Mouse (Mus musculus): ENCODE measurements at regions not wholly inside any gene's neighbourhood (a gene's known extent, or its start where the extent isn't known, plus 50 kb on each side); places are given as distances from the start of the nearest gene placed in this dataset.

DNA sequence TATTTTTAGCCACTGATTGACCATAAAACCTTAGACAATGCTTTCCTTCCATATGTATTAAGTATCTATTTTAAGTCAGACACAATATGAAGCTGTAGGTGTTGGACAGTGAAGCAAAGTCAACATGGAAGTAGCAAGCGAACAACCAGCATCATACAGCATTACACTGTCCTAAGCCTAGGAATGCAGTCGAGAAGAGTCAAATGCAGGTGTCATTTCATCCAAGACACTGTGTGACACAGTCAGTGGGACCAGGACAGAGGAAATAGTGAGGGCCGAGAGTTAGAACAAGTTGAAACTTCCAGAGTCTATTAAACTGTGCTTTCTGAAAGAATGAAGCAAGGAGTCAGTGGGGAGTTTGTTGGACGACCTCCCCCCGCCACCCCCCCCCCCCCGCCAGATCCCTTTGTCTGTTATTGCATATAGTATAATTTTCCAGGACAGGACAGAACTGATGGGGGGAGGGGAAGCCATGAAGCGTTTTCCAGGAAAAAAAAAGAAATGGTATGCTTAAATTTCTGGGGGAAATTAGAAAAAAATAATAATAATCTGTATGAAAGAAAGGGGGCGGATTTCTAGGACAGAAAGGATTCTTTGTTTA lies 559.9 kb downstream of the Rps29 start:
- Histone ChIP-seq H3K4me2 (no peak overlapping the region), H3K27me3 (replicated peaks) (no peaks in the 10 kb centered on the region), H3K27ac (replicated peaks) (no peak overlapping the region), H3K36me3 (no peaks in the 10 kb centered on the region), H3K4me1 (peaks cover 12% of the 10 kb centered on the region), H3K9me3 (replicated peaks) (no peaks in the 10 kb centered on the region), H3K4me3 (replicated peaks) (no peak overlapping the region), H3K9ac (replicated peaks) (no peak overlapping the region)
- WGBS = 52% methylated on average over 8 of the region's 8 CpGs
- peak; percentile 50; the same call in 1 of the 2 replicates for ATAC-seq (ENCODE audit: low FRiP score)

DNA sequence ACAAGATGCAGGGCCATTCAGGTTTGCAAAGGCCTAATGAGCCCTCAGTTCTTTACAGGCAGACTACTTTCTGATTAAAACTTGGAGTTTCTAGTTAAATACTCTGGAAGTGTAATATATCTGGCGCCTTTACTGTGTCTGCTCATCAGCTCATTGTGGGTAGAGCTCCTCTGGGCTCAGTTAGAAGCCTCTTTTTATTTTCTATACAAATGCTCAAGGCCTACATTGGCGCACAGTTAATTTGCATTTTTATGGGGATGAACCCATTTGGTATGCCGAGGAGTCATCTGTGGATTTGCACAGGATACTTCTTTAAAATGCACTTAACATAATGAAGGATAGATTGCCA lies 573.5 kb downstream of the Rps29 start:
- no peak overlapping the region for H3K4me3 ChIP-seq (replicated peaks)
- no peaks in the 10 kb centered on the region for H3K9me3 ChIP-seq (replicated peaks)
- H3K27ac ChIP-seq (replicated peaks) = peak overlapping the region; percentile 45; the same call in 1 of the 2 replicates
- no peak overlapping the region for H3K9ac ChIP-seq (replicated peaks)
- H3K4me2 ChIP-seq = no peak overlapping the region
- ATAC-seq (ENCODE audit: low FRiP score) = peak; percentile 83
- H3K27me3 ChIP-seq (replicated peaks) = no peaks in the 10 kb centered on the region
- WGBS = 29% methylated on average over 3 of the region's 3 CpGs
- H3K36me3 ChIP-seq = no peaks in the 10 kb centered on the region
- peaks cover 13% of the 10 kb centered on the region for H3K4me1 ChIP-seq

DNA sequence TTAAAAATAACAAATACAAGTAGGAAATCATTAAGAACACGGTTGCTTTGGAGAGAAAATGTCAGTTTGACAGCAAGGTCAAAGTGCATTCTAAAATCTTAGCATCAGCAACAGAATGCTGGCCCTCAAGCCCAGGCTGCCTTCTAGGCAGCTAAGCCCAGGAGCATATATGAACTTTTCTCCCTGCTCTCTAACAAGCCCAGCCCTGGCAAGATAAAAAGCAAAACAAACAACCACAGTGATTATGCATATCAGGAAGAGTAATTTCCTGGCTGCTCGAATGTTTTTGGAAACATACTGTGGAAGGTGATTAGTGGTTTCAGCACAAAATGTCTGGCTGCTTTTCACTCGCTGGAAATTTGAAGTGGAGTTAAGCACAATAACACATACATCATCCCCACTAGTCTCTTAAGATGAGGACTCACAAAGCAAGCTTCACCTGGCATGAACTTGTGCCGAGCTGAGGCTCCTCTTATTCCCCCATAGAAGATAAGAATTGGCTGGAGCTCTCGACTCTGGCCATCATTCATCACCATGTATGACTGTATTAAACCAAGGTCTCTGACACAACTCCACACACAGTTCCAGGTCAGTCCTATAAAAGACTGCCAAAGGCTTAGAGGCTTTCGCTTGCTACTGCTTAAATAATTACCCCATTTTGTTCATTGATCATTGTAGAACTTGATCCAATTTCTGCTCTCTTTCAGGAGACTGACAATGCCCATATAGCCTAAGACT lies 574.0 kb downstream of the Rps29 start:
- Histone ChIP-seq H3K36me3 (no peaks in the 10 kb centered on the region), H3K4me2 (no peak overlapping the region), H3K27me3 (replicated peaks) (no peaks in the 10 kb centered on the region), H3K9me3 (replicated peaks) (no peaks in the 10 kb centered on the region), H3K9ac (replicated peaks) (no peak overlapping the region), H3K27ac (replicated peaks) (peak overlapping the region; percentile 45; the same call in 1 of the 2 replicates), H3K4me3 (replicated peaks) (no peak overlapping the region), H3K4me1 (peaks cover 13% of the 10 kb centered on the region)
- peak; percentile 21; the same call in 1 of the 2 replicates for ATAC-seq (ENCODE audit: low FRiP score)
- WGBS = 40% methylated on average over 6 of the region's 6 CpGs

DNA sequence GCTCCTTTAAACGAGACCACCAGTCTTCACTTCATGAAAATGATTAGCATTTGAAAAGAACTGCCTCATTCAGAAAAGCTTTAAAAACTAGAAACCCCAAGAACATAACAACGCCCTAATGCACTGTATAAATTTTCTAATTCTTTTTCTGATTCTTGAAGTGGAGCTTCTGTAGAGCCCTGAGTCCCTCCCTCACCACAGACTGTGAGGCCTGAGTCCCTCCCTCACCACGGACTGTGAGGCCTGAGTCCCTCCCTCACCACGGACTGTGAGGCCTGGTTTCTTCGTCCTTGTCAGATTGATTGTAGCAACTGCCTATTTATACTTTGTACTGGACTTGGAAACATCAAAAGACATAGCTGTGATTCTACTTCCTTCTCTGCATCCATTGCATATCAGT lies 579.1 kb downstream of the Rps29 start:
- Histone ChIP-seq H3K4me1 (peaks cover 13% of the 10 kb centered on the region), H3K27ac (replicated peaks) (no peak overlapping the region), H3K9me3 (replicated peaks) (no peaks in the 10 kb centered on the region), H3K36me3 (no peaks in the 10 kb centered on the region), H3K4me2 (no peak overlapping the region), H3K9ac (replicated peaks) (no peak overlapping the region), H3K4me3 (replicated peaks) (no peak overlapping the region), H3K27me3 (replicated peaks) (no peaks in the 10 kb centered on the region)
- WGBS = 30% methylated on average over 5 of the region's 5 CpGs
- ATAC-seq (ENCODE audit: low FRiP score) = no peak

DNA sequence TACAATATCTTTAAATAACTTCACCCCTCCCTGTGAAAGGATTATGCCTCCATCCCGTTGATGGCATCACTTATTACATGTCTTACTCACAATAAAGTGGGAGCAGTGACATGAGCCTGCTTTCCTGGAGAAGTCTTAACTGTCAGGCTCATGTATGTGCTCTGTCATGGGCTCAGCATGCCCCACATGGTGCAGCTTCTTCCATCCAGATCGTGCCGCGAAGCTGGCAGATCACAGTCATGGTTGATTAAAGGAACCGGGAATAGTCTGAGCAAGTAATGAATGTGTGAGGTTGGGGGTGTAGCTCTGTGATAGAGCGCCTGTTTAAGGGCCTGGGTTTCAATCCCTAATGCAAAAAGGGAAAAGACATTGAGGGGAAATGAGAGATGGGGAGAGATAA lies 581.5 kb downstream of the Rps29 start:
- Histone ChIP-seq H3K27me3 (replicated peaks) (no peaks in the 10 kb centered on the region), H3K4me3 (replicated peaks) (no peak overlapping the region), H3K4me1 (0 out of 2 replicates have a peak, but pooled peaks cover 7% of the 10 kb centered on the region), H3K9ac (replicated peaks) (no peak overlapping the region), H3K9me3 (replicated peaks) (no peaks in the 10 kb centered on the region), H3K4me2 (no peak overlapping the region), H3K36me3 (no peaks in the 10 kb centered on the region), H3K27ac (replicated peaks) (no peak overlapping the region)
- no peak for ATAC-seq (ENCODE audit: low FRiP score)
- 36% methylated on average over 6 of the region's 6 CpGs for WGBS

DNA sequence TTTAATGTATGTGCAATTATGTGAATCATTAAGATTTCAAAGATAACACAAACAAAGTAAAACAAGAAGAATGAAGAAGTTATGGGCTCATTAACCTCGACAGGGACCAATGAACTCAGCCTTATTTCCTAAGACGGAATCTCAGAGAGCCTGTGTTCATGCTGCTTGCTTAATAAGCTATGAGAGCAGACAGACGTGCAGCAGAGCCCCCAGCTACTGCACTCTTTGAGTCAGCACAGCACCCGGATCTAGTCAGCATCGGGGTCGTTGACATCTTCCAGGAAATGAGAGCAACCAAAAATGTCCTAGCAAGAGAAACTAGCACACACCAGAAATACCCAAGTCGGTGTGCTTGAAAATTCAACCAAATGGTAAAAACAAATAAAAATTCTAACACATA lies 582.1 kb downstream of the Rps29 start:
- Histone ChIP-seq H3K9ac (replicated peaks) (no peak overlapping the region), H3K27me3 (replicated peaks) (no peaks in the 10 kb centered on the region), H3K4me3 (replicated peaks) (no peak overlapping the region), H3K9me3 (replicated peaks) (no peaks in the 10 kb centered on the region), H3K36me3 (no peaks in the 10 kb centered on the region), H3K4me2 (0 out of 2 replicates have a peak overlapping the region, but pooled peaks have one; percentile 15), H3K4me1 (0 out of 2 replicates have a peak, but pooled peaks cover 7% of the 10 kb centered on the region), H3K27ac (replicated peaks) (no peak overlapping the region)
- no peak for ATAC-seq (ENCODE audit: low FRiP score)
- 48% methylated on average over 7 of the region's 7 CpGs for WGBS

DNA sequence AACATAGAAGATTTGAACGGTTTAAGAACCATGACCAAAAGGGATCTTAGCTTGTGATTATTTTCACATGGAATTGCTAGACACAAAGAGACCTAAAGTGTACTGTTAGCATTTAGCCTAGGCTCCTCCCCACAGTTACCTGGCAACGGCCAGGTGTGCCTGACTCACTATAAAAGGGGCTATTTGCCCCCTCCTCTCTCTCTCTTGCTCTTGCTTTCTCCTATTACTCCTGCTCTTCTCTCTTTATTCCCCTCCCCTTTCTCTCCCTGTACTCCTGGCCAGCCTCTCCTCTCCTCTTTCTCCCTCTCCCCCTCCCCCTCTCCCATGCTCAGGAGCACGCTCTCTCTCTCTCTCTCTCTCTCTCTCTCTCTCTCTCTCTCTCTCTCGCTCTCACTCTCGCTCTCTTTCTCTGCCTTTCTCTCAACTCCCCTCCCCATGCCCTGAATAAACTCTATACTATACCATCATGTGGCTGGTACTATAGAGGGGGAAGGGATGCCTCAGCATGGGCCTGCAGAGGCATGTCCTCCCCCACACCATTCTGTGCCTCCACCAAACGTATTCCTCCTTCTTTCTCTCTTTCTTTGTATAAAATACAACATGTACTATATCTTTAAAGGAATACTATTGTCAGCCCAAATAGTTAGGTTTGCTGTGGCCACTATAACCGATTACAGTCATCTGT lies 603.9 kb downstream of the Rps29 start:
- Histone ChIP-seq H3K27me3 (replicated peaks) (no peaks in the 10 kb centered on the region), H3K4me2 (no peak overlapping the region), H3K4me1 (no peaks in the 10 kb centered on the region), H3K9me3 (replicated peaks) (no peaks in the 10 kb centered on the region), H3K36me3 (no peaks in the 10 kb centered on the region), H3K4me3 (replicated peaks) (no peak overlapping the region), H3K9ac (replicated peaks) (no peak overlapping the region), H3K27ac (replicated peaks) (no peak overlapping the region)
- ATAC-seq (ENCODE audit: low FRiP score) = no peak
- 73% methylated on average over 7 of the region's 7 CpGs for WGBS

DNA sequence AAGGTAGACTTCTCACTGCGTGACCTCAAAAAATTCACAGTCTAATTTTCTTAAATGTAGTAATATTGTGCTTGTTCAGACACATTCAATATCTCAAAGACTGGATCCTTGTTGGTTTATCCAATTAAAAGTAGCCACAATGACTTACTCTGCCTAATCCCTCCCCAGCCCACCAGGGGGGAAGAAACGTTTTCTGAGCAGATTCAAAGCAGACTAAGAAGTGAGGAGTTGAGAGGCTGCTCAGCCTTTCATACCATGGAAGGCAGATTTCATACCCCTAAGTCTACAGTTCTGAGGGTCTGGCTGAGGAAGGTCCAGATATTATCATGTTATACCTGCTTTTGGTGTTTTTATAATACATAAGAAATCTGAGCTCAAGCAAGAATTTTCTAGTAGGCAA lies 604.7 kb downstream of the Rps29 start:
- no peak overlapping the region for H3K9ac ChIP-seq (replicated peaks)
- no peaks in the 10 kb centered on the region for H3K27me3 ChIP-seq (replicated peaks)
- H3K4me2 ChIP-seq = no peak overlapping the region
- no peaks in the 10 kb centered on the region for H3K4me1 ChIP-seq
- H3K27ac ChIP-seq (replicated peaks) = no peak overlapping the region
- ATAC-seq (ENCODE audit: low FRiP score) = no peak
- no peak overlapping the region for H3K4me3 ChIP-seq (replicated peaks)
- no peaks in the 10 kb centered on the region for H3K9me3 ChIP-seq (replicated peaks)
- whole genome bisulfite sequencing = 55% methylated on average over 2 of the region's 2 CpGs
- H3K36me3 ChIP-seq = no peaks in the 10 kb centered on the region

DNA sequence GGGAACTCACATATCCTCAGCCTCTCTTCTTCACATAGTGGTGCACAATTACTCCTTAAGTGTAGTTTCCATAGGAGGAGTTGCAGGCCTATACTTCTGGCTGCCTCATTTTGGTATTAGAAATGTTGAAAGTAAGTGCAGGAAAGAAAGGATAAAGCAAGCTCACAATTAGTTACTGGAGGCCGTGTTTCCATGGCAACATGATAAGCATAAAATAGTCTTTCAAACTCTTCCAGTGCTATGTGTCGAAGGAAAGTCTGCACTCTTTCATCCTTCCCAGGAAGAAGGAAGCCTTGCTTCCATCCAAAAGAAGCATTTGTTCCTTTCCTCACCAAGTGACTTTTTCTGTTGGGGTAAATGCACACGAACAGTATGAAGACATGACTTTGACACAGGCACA lies 617.2 kb downstream of the Rps29 start:
- ATAC-seq (ENCODE audit: low FRiP score) = no peak
- Histone ChIP-seq H3K36me3 (no peaks in the 10 kb centered on the region), H3K27me3 (replicated peaks) (no peaks in the 10 kb centered on the region), H3K4me3 (replicated peaks) (no peak overlapping the region), H3K4me2 (no peak overlapping the region), H3K27ac (replicated peaks) (no peak overlapping the region), H3K9me3 (replicated peaks) (no peaks in the 10 kb centered on the region), H3K9ac (replicated peaks) (no peak overlapping the region), H3K4me1 (0 out of 2 replicates have a peak, but pooled peaks cover 4% of the 10 kb centered on the region)
- 41% methylated on average over 3 of the region's 3 CpGs for WGBS

DNA sequence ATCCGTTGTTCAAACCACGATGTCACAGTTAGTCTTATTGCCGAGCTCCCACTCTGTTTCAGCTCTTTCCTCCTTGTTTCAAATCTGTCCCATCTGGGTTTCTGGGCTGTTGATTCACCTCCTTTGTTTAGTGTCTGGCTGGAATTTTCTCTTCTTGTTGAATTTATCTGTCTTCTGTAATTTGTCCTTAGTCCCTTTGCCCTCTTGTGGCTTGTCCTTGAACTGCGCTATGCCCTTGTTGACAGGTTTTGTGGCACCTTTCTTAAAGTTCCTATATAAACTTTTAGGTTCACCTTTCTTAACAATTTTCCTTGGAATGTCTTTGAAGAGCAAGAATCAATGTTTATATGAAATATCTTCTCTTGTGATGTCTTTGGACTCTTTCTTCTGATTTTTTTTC lies 658.2 kb downstream of the Rps29 start:
- Histone ChIP-seq H3K9ac (replicated peaks) (no peak overlapping the region), H3K27ac (replicated peaks) (no peak overlapping the region), H3K9me3 (replicated peaks) (no peaks in the 10 kb centered on the region), H3K27me3 (replicated peaks) (no peaks in the 10 kb centered on the region), H3K4me2 (no peak overlapping the region), H3K36me3 (no peaks in the 10 kb centered on the region), H3K4me1 (no peaks in the 10 kb centered on the region), H3K4me3 (replicated peaks) (no peak overlapping the region)
- ATAC-seq (ENCODE audit: low FRiP score) = no peak
- 81% methylated on average over 4 of the region's 4 CpGs for WGBS

DNA sequence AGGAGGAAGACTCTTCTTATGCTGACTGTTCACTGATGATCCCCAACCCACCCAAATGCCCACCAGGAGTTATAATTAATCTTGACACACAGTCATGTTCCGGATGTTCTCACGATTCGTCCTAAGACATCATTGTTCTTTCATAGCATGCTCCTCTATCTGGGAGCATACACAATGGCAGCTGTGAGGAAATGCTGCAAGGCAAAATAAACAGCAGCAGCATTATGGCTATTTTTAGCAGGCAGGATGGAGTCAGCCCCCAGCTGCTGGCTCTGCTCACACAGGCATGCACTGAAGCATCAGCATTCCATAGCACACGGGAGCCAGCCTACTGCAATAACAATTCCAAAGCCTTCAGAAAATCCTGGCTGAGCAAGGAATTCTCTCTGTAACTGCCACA lies 696.0 kb downstream of the Rps29 start:
- no peak overlapping the region for H3K4me3 ChIP-seq (replicated peaks)
- peak overlapping the region; percentile 19; the same call in 1 of the 2 replicates for H3K4me2 ChIP-seq
- no peaks in the 10 kb centered on the region for H3K36me3 ChIP-seq
- peak; percentile 83; the same call in 1 of the 2 replicates for ATAC-seq (ENCODE audit: low FRiP score)
- H3K27me3 ChIP-seq (replicated peaks) = no peaks in the 10 kb centered on the region
- H3K4me1 ChIP-seq = peaks cover 6% of the 10 kb centered on the region
- no peaks in the 10 kb centered on the region for H3K9me3 ChIP-seq (replicated peaks)
- WGBS = 28% methylated on average over 4 of the region's 4 CpGs
- H3K27ac ChIP-seq (replicated peaks) = peak overlapping the region; percentile 58
- no peak overlapping the region for H3K9ac ChIP-seq (replicated peaks)

DNA sequence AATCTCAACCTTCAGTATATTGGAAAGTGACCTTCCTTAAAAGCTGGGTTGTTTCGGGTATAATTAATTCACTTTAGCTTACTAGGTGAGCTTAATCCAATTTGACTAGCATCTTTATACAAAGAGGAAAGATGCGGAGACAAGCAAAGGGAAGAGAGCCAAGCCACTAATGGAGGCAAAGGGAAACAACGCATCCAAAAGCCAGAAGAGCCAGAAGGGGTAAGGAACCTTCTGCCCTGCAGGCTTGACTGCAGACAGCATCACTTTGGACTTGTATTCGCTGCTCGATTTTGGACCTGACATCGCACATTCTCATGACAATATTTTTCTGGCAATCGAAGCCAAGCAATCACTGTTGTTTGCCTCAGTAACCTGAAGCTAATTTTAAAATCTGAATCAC lies 700.8 kb downstream of the Rps29 start:
- H3K4me2 ChIP-seq = no peak overlapping the region
- H3K9ac ChIP-seq (replicated peaks) = no peak overlapping the region
- H3K9me3 ChIP-seq (replicated peaks) = no peaks in the 10 kb centered on the region
- no peaks in the 10 kb centered on the region for H3K27me3 ChIP-seq (replicated peaks)
- no peak for ATAC-seq (ENCODE audit: low FRiP score)
- H3K4me1 ChIP-seq = peaks cover 6% of the 10 kb centered on the region
- H3K4me3 ChIP-seq (replicated peaks) = no peak overlapping the region
- 87% methylated on average over 7 of the region's 7 CpGs for WGBS
- no peak overlapping the region for H3K27ac ChIP-seq (replicated peaks)
- no peaks in the 10 kb centered on the region for H3K36me3 ChIP-seq

Data from neural tube, embryonic 15.5 days (tissue).